Mouse (Mus musculus) thymus, postnatal 14 days (tissue): Measurements from ENCODE around the gene Erbb4.
"Not testable (repeated sequence)": the region's sequence is repeated elsewhere in the genome, so short reads cannot be mapped to it uniquely, and the experiment has no call there.

Experiments
- DNase-seq: peaks from one replicate; pipeline ENCODE4 v3.0.0; 2021

Erbb4 gene

DNA sequence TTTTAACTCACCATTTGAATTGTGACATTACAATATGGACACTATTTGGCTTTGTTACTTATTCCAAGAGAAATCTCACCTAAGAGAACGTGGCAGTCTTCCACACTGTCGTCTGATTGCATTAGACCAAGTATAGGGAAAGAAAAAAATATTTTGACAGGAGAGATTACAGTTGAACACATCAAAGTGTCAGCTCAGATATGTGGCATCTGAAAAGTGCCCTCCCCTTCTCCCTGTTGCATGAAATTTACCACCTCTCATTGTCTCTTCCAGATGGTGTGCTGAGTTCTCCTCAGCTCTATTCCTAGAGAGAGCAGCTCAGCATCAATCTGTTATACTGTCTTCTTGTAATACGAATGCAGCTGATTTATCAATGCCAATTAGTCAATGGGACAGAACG is 268.5 kb downstream of the Erbb4 start:
- DNase-seq = no peak

- no peak for DNase-seq
Observed at GRCm38 (mm10) chr1:68834686-68835085, 273.2 kb downstream of the Erbb4 start.

DNA sequence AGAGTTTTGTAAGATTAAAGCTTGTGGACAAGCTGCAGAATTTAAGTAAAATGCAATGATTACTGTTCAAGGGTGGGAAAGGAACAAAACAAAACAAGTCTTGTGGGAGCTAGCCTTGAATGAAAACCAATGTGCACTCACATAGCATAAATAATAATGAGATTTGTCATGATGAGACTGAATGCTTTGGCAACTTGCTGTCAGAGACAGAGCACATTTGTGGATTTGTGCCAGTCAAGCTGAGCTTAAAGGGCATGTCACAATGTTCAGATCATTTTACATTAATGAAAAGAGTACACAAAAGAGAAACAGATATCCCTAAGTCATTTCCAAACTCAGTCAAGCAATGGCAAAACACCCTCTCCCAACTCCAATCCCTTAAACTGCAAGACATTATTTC is 275.8 kb downstream of the Erbb4 start:
- no peak for DNase-seq

DNA sequence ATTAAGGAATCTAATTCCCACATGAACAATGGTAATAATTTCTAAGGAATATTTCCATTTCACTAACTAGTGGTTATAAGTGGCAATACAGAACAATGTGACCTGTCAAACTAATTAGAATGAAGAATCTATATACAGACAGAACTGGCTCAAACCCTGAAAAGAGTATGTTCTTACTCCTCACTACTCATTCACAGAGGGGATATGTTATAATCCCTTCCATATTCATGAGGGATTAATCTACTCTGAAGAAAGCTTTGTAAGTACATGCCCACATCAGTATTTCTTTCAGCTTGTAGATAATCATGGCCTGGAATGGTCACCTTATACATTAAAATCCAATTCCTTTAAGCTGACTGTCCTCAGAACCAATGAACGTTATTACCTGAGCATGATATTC is 276.3 kb downstream of the Erbb4 start:
- no peak for DNase-seq

DNA sequence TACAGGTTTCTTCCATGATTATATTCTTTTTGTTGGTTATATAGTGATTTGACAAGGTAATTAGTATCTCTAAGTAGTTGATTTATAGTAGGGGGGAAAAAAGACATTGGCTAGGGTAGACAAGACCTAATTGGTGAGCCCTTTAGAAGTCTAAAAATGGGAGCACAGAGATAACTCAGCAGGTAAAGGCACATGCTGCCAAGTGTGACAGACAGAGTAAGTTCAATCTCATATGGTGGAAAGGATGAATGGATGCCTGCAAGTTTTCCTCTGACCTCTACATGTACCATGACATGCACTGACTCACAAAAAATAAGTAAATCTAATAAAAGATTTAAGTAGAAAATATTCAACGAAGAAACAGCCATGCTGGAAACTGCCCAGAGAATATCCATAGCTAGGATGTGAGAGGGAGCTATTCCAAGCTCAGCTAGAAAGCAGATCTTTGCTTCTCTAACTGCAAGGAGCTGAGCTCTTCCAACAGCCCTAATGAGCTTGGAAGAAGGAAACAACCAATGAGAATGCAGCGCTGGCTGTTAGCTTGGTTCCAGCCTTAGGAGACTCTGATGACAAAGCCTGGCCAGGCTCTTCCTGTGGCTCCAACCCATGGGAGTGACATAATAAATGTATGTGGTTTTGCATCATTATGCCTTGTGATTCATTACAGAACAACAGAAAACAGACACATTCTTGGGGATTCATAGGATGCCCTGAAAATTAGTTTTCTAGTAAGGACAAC is 277.2 kb downstream of the Erbb4 start:
- DNase-seq = no peak

GRCm38 (mm10) chr1:68823116-68823644 is 284.7 kb downstream of the Erbb4 start:
- no peak for DNase-seq

- no peak for DNase-seq
Observed at GRCm38 (mm10) chr1:68806711-68807110, 301.1 kb downstream of the Erbb4 start.

DNA sequence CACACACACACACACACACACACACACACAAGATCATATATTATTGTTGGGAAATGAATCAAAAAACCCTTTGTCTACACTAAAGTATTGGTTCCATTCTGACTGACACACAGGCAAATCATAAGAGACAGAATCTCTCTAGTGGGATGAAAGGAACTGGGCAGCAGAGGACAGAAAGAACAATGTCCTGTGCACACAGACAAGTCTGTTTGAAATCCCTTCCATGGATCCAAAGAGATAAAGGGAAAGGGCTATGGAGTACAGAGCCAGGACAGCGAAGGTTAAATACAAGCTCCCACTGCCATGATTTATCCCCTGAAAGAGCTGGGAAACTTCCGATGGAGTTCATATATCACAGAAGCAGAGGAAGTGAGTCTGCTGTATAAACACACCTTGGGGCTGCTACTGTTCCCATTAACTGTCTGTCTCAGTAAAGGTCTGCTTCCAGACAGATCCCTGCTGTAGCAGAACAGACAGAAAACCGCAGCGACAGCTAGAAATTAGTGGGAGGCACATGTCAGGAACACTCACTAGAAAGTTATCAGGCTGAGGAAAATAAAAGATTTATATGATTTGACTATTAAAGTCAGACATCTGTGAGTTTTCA is 320.3 kb downstream of the Erbb4 start:
- DNase-seq = no peak

DNA sequence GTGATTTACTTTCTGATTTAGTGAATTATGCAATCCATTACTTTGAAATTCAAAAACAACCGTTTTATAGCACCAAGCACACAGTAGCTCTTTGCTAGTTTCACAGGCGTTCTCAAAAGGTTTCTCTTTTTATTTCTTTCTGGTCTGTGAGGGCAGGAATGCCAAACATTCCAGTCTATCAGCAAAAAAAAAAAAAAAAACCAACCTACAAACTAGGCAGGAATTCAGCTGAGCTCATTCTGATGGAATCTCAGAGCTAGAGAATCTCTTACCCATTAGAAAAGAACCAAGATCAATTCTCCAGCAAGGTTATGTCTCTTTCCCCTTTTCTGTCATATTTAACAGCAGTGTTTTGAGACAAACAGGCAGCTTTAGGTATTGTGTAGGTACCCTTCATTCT is 327.2 kb downstream of the Erbb4 start:
- no peak for DNase-seq

- no peak for DNase-seq
Observed at GRCm38 (mm10) chr1:68780032-68780431, 327.8 kb downstream of the Erbb4 start.

GRCm38 (mm10) chr1:68766095-68766494 is 341.8 kb downstream of the Erbb4 start:
- not testable (repeated sequence) for DNase-seq

GRCm38 (mm10) chr1:68762456-68762855 is 345.4 kb downstream of the Erbb4 start:
- no peak for DNase-seq

DNA sequence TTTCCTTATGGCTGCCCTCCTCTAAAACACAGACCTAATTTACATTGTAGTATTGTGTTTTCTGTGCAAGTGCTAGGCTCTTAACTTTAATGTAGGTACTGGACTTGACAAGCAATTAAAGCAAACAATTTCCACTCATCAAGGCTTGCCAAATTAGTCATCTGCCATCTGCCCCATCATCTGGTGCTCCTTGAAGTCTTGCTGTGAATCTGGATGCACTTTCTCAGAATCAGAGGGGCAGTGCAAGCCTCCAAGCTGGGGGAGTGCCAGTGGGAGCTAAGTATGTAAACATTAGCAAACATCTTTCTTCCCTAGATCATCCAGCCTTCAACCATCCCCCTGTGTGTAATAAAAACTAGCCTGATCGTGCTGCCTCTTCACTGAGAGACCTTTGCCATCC is 358.9 kb downstream of the Erbb4 start:
- no peak for DNase-seq

GRCm38 (mm10) chr1:68681478-68681877 is 426.4 kb downstream of the Erbb4 start:
- no peak for DNase-seq

DNA sequence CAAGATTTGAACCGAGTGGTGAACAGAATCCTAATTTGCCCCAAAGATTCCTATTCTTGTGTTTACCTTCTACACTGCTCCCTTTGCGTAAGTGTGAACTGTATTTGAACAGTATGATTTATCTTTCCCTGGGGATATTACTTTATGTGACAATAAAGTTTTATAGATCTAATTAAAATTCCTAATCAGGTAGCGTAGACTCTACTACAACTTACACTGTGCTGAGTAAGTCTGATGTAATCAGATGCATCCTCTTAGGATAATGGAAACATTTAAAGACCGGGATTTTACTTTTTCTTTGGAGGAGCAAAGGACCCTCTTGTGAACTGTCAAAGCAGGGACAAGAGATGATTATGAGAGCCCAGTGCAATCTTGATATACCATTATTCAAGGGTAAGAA is 433.2 kb downstream of the Erbb4 start:
- DNase-seq = no peak

DNA sequence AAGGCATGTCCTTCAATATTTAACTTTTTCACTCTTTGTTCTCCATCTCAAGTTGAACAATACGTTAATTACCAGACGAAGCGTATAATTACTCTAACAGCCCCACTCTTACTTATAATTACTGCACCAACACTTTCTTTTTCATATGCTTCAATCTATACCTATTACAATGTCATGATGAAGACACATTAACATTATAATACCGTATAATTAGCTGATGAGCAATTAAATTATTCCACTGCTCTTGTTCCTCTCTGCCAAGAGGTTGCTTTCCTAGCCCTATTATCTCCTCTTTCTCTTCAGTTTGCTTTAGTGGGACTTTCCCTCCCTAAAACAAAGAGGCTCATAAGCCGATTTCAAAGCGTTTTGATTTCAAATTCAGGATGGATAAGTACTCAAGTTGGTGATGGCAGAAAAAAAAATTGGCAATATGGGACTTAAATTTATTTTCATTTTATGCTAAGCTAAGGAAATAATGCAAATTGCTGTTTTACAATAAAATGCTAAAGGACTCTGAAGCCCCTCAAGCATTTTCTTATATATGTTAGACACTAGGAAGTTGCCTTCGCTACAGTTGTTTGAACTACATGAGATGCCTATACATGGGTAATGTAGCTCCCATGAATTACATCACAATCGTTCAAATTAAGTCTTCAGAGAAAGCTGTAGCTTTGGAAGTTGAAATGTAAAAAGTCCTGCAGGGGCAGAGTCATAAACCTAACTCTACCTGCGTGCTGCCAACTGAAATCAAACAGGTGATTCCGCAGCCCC is 440.8 kb downstream of the Erbb4 start:
- no peak for DNase-seq

- DNase-seq = no peak
Observed at GRCm38 (mm10) chr1:68590475-68590874, 517.4 kb downstream of the Erbb4 start.

DNA sequence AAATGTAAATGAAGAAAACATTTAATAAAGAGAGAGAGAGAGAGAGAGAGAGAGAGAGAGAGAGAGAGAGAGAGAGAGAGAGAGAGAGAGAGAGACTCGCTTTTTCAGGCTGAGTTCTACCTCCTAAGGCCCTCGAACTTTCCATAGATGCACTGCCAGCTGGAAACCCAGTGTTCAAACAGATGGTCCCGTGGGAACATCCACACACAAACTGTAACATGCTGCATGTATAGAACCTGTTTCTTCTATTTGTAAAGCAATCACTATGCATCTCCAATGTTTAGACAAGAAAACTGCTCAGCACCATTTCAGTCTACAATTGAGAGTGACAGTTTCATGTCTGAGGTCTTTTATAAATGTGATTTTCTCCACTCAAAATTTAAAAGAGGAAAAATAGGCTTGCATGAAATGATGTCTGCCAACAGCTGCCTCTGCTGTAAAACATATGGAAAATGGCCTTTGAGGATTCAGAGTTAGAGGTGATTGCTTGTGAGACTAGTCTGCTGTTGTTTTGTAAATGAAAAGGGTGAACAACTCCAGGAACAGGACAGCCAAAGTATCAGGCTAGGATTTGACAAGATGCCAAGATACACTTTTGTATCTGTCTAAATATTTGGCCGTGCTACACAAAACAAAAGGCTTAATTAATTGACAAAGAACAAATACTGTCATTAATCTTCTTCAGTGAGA is 533.9 kb downstream of the Erbb4 start:
- no peak for DNase-seq

GRCm38 (mm10) chr1:68570924-68571323 is 536.9 kb downstream of the Erbb4 start:
- DNase-seq = no peak

GRCm38 (mm10) chr1:68542942-68543341 is 564.9 kb downstream of the Erbb4 start:
- no peak for DNase-seq

GRCm38 (mm10) chr1:68517820-68518219 is 590.0 kb downstream of the Erbb4 start:
- no peak for DNase-seq

GRCm38 (mm10) chr1:68503873-68504272 is 604.0 kb downstream of the Erbb4 start:
- no peak for DNase-seq

DNA sequence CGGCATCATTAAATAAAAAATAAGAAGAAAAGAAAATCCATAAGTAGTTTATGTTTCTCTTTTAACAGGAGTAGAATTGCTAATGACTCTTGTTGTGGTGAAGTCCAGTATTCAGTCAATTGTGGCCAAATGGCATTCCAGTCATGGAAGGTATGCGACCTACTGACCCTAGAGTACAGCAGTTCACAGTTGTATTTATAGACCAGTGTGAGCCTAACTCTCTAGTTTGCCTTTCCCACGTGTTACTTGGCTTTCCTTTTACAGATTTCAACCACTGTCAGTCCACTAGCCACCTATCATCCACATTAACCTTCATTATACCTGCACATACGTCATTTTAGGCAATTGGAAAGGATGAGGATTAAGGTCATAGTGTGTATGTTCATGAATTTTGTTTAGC is 606.3 kb downstream of the Erbb4 start:
- no peak for DNase-seq
